Mouse (Mus musculus) C2C12 (cell line): ENCODE measurements at regions not wholly inside any gene's neighbourhood (a gene's known extent, or its start where the extent isn't known, plus 50 kb on each side); places are given as distances from the start of the nearest gene placed in this dataset.

ENCODE experiments used
- H3K27me3 ChIP-seq: one replicate; pipeline ENCODE4 v1.6.1; 2011; ENCODE audit not compliant: control insufficient read depth, insufficient read depth, insufficient read length
- H3K36me3 ChIP-seq: one replicate; pipeline ENCODE4 v1.6.1; 2011; ENCODE audit not compliant: control insufficient read depth, insufficient read depth
- H3K4me3 ChIP-seq: one replicate; pipeline ENCODE4 v1.5.1; 2011; ENCODE audit warnings: mild to moderate bottlenecking, control low read depth; ENCODE audit not compliant: poor library complexity, insufficient read depth, severe bottlenecking
- H3K79me2 ChIP-seq: one replicate; pipeline ENCODE4 v1.6.1; 2011; ENCODE audit not compliant: control insufficient read depth, insufficient read depth
- H3K79me3 ChIP-seq: one replicate; pipeline ENCODE4 v1.6.1; 2011; ENCODE audit warnings: low read depth, control low read depth
- H3ac ChIP-seq: one replicate; pipeline ENCODE3; 2011; ENCODE audit warnings: low read depth; ENCODE audit not compliant: control insufficient read depth, insufficient read length
- CEBPB ChIP-seq: IDR thresholded peaks from one replicate; pipeline ENCODE4 v1.6.1; 2011; ENCODE audit warnings: low read depth, mild to moderate bottlenecking, control low read depth, moderate library complexity
- CTCF ChIP-seq: IDR thresholded peaks from one replicate; pipeline ENCODE4 v1.5.1; 2011; ENCODE audit not compliant: control insufficient read depth, insufficient read depth, insufficient read length
- FOSL1 ChIP-seq: IDR thresholded peaks from one replicate; pipeline ENCODE4 v1.8.0; 2011; ENCODE audit warnings: mild to moderate bottlenecking, low read length; ENCODE audit not compliant: poor library complexity, insufficient read depth, severe bottlenecking
- MAX ChIP-seq: IDR thresholded peaks from one replicate; pipeline ENCODE4 v1.6.1; 2011; ENCODE audit warnings: mild to moderate bottlenecking, control low read depth
- MYOD1 ChIP-seq: IDR thresholded peaks from one replicate; pipeline ENCODE4 v1.6.1; 2011; ENCODE audit warnings: low read depth; ENCODE audit not compliant: control insufficient read depth, insufficient read length
- MYOG ChIP-seq: IDR thresholded peaks from one replicate; pipeline ENCODE4 v1.6.1; 2011; ENCODE audit not compliant: control insufficient read depth, insufficient read length; ENCODE audit errors: extremely low read depth
- USF1 ChIP-seq: IDR thresholded peaks from one replicate; pipeline ENCODE4 v1.6.1; 2011; ENCODE audit warnings: low read depth, mild to moderate bottlenecking, control low read depth, moderate library complexity

- no peaks in the 10 kb centered on the region for H3K79me2 ChIP-seq
- no peak overlapping the region for H3K4me3 ChIP-seq
- H3K79me3 ChIP-seq = no peaks in the 10 kb centered on the region
- no peaks in the 10 kb centered on the region for H3K36me3 ChIP-seq
- no peak overlapping the region for H3ac ChIP-seq
- H3K27me3 ChIP-seq = peaks cover 12% of the 10 kb centered on the region
- no peak for TF ChIP-seq CEBPB
Measured at GRCm38 (mm10) chr16:12931111-12931510, 178.4 kb upstream of the Ercc4 start.

- H3K4me3 ChIP-seq = no peak overlapping the region
- H3K79me2 ChIP-seq = no peaks in the 10 kb centered on the region
- H3K79me3 ChIP-seq = no peaks in the 10 kb centered on the region
- peaks cover 9% of the 10 kb centered on the region for H3K27me3 ChIP-seq
- no peaks in the 10 kb centered on the region for H3K36me3 ChIP-seq
- TF ChIP-seq CTCF = no peak
- no peak for TF ChIP-seq USF1
- TF ChIP-seq CEBPB = no peak
- no peak for TF ChIP-seq FOSL1
- no peak for TF ChIP-seq MAX
- TF ChIP-seq MYOD1 = no peak
- TF ChIP-seq MYOG = no peak
- H3ac ChIP-seq = no peak overlapping the region
Measured at GRCm38 (mm10) chr16:12932959-12933358, 176.5 kb upstream of the Ercc4 start.

- TF ChIP-seq FOSL1 = no peak
- no peak for TF ChIP-seq CEBPB
- no peak for TF ChIP-seq MYOD1
- no peak for TF ChIP-seq CTCF
- no peak for TF ChIP-seq MAX
- no peak for TF ChIP-seq USF1
- TF ChIP-seq MYOG = no peak
- Histone ChIP-seq H3ac (no peak overlapping the region), H3K27me3 (peaks cover 9% of the 10 kb centered on the region)
Measured at GRCm38 (mm10) chr16:12934586-12934985, 174.9 kb upstream of the Ercc4 start.

GRCm38 (mm10) chr16:12935266-12935665 lies 174.2 kb upstream of the Ercc4 start:
- H3K79me2 ChIP-seq = no peaks in the 10 kb centered on the region
- no peak overlapping the region for H3ac ChIP-seq
- no peaks in the 10 kb centered on the region for H3K36me3 ChIP-seq
- TF ChIP-seq MYOD1 = no peak
- no peak for TF ChIP-seq USF1
- no peak for TF ChIP-seq MYOG
- no peak for TF ChIP-seq CTCF
- no peak for TF ChIP-seq MAX
- no peak for TF ChIP-seq CEBPB
- TF ChIP-seq FOSL1 = no peak
- no peaks in the 10 kb centered on the region for H3K79me3 ChIP-seq
- H3K27me3 ChIP-seq = peaks cover 9% of the 10 kb centered on the region
- no peak overlapping the region for H3K4me3 ChIP-seq

More at GRCm38 (mm10) chr16:12934586-12934985, 174.9 kb upstream of the Ercc4 start:
- Histone ChIP-seq H3K79me3 (no peaks in the 10 kb centered on the region), H3K79me2 (no peaks in the 10 kb centered on the region), H3K4me3 (no peak overlapping the region), H3K36me3 (no peaks in the 10 kb centered on the region)

GRCm38 (mm10) chr16:12936571-12936970 lies 172.9 kb upstream of the Ercc4 start:
- Histone ChIP-seq H3K4me3 (no peak overlapping the region), H3ac (no peak overlapping the region), H3K79me3 (no peaks in the 10 kb centered on the region), H3K27me3 (peaks cover 3% of the 10 kb centered on the region), H3K79me2 (no peaks in the 10 kb centered on the region), H3K36me3 (no peaks in the 10 kb centered on the region)
- TF ChIP-seq MYOD1 (no peak), FOSL1 (no peak)

GRCm38 (mm10) chr16:12938563-12938962 lies 170.9 kb upstream of the Ercc4 start:
- Histone ChIP-seq H3K79me2 (no peaks in the 10 kb centered on the region), H3K36me3 (no peaks in the 10 kb centered on the region), H3K79me3 (no peaks in the 10 kb centered on the region), H3ac (no peak overlapping the region), H3K4me3 (no peak overlapping the region), H3K27me3 (no peaks in the 10 kb centered on the region)
- TF ChIP-seq CTCF (no peak), CEBPB (no peak), USF1 (no peak)

GRCm38 (mm10) chr16:12951176-12951575 lies 158.3 kb upstream of the Ercc4 start:
- Histone ChIP-seq H3K4me3 (no peak overlapping the region), H3K79me2 (no peaks in the 10 kb centered on the region), H3K79me3 (no peaks in the 10 kb centered on the region), H3K27me3 (no peaks in the 10 kb centered on the region), H3ac (no peak overlapping the region), H3K36me3 (no peaks in the 10 kb centered on the region)
- TF ChIP-seq CTCF (no peak), MAX (no peak), MYOG (no peak), FOSL1 (no peak), CEBPB (no peak), USF1 (no peak), MYOD1 (no peak)
